Mouse (Mus musculus) ES-Bruce4 (cell line): ENCODE results near the gene Ppp6r2. TPM values are rescaled to one million over a fixed set of nuclear protein-coding genes. Genes with fewer than 3 reads are reported as not detected.
A peak's percentile ranks its signal among the peaks of the same experiment; 100 is the strongest.

Source experiments
- H3K27ac ChIP-seq: 2 replicates; pipeline ENCODE4 v1.5.1; 2012; ENCODE audit warnings: low read length, inconsistent platforms; ENCODE audit not compliant: insufficient read depth
- H3K27me3 ChIP-seq: 2 replicates; pipeline ENCODE4 v1.6.1; 2012; ENCODE audit warnings: mild to moderate bottlenecking, low read length, inconsistent platforms; ENCODE audit not compliant: control insufficient read depth, poor library complexity, insufficient read depth, severe bottlenecking
- H3K36me3 ChIP-seq: 2 replicates; pipeline ENCODE4 v1.6.1; 2012; ENCODE audit warnings: inconsistent platforms, mild to moderate bottlenecking, low read length, moderate library complexity; ENCODE audit not compliant: control insufficient read depth, poor library complexity, insufficient read depth, severe bottlenecking
- H3K4me1 ChIP-seq: one replicate; pipeline ENCODE4 v1.8.1; 2011; ENCODE audit warnings: low read length; ENCODE audit not compliant: control insufficient read depth, insufficient read depth
- H3K4me3 ChIP-seq: 2 replicates; pipeline ENCODE4 v1.5.1; 2011; ENCODE audit warnings: low read depth, mild to moderate bottlenecking, low read length
- H3K9ac ChIP-seq: 2 replicates; pipeline ENCODE4 v1.6.1; 2012; ENCODE audit warnings: low read depth, mild to moderate bottlenecking, inconsistent platforms; ENCODE audit not compliant: poor library complexity, severe bottlenecking
- H3K9me3 ChIP-seq: replicated peaks from 2 replicates; pipeline ENCODE4 v1.6.1; 2012; ENCODE audit warnings: mild to moderate bottlenecking, low read length, inconsistent platforms; ENCODE audit not compliant: control insufficient read depth, poor library complexity, insufficient read depth, severe bottlenecking
- CTCF ChIP-seq: IDR thresholded peaks from one replicate; pipeline ENCODE4 v1.8.1; 2011; ENCODE audit warnings: low read depth, low read length
- EP300 ChIP-seq: IDR thresholded peaks from 2 replicates; pipeline ENCODE4 v1.6.1; 2011; ENCODE audit warnings: low read depth, low read length; ENCODE audit not compliant: insufficient read depth
- POLR2A ChIP-seq: IDR thresholded peaks from one replicate; pipeline ENCODE4 v1.8.1; 2011; ENCODE audit warnings: low read length; ENCODE audit not compliant: insufficient read depth
- polyA plus RNA-seq: library from polyadenylated mRNA; stranded (reverse); fragments of >200 nt; gene quantifications from 2 replicates; pipeline ENCODE4 v1.2.4, GENCODE M21; 2011; ENCODE audit warnings: low read depth; ENCODE audit not compliant: missing spikeins, insufficient read depth, insufficient read length

Gene Ppp6r2
- polyA plus RNA-seq, 1 experiment, result 14.3 TPM

GRCm38 (mm10) chr15:89172276-89172935 is 38.9 kb upstream of the Ppp6r2 start:
- Histone ChIP-seq H3K4me1 (peaks cover 20% of the 10 kb centered on the region), H3K4me3 (peak overlapping the region; percentile 72), H3K9ac (peak overlapping the region; percentile 70), H3K27me3 (no peaks in the 10 kb centered on the region), H3K9me3 (no peaks in the 10 kb centered on the region), H3K36me3 (peaks cover under 1% of the 10 kb centered on the region; the same call in 1 of the 2 replicates), H3K27ac (no peak overlapping the region)
- TF ChIP-seq CTCF, result no peak
- no peak for TF ChIP-seq EP300
- no peak for TF ChIP-seq POLR2A

- Histone ChIP-seq H3K4me3 (peak overlapping the region; percentile 72), H3K36me3 (no peaks in the 10 kb centered on the region), H3K27ac (no peak overlapping the region), H3K9me3 (no peaks in the 10 kb centered on the region), H3K27me3 (no peaks in the 10 kb centered on the region), H3K9ac (peak overlapping the region; percentile 70), H3K4me1 (peaks cover 22% of the 10 kb centered on the region)
- TF ChIP-seq POLR2A (no peak), CTCF (no peak), EP300 (no peak)
These were observed 38.1 kb upstream of the Ppp6r2 start for GRCm38 (mm10) chr15:89173024-89173905.

GRCm38 (mm10) chr15:89173906-89174214 is 37.5 kb upstream of the Ppp6r2 start:
- H3K9ac ChIP-seq, result peak overlapping the region; percentile 70
- H3K27ac ChIP-seq, result no peak overlapping the region
- H3K4me3 ChIP-seq, result peak overlapping the region; percentile 72
- no peaks in the 10 kb centered on the region for H3K36me3 ChIP-seq
- TF ChIP-seq CTCF (no peak), EP300 (peak; percentile 78), POLR2A (no peak)
- H3K9me3 ChIP-seq, result no peaks in the 10 kb centered on the region
- peaks cover 21% of the 10 kb centered on the region for H3K4me1 ChIP-seq
- no peaks in the 10 kb centered on the region for H3K27me3 ChIP-seq

GRCm38 (mm10) chr15:89174889-89175339 is 36.4 kb upstream of the Ppp6r2 start:
- Histone ChIP-seq H3K4me1 (peaks cover 16% of the 10 kb centered on the region), H3K9ac (peak overlapping the region; percentile 11; the same call in 1 of the 2 replicates), H3K9me3 (no peaks in the 10 kb centered on the region), H3K27ac (0 out of 2 replicates have a peak overlapping the region, but pooled peaks have one; percentile 4), H3K36me3 (no peaks in the 10 kb centered on the region), H3K4me3 (no peak overlapping the region), H3K27me3 (no peaks in the 10 kb centered on the region)
- no peak for TF ChIP-seq CTCF
- peak; percentile 73 for TF ChIP-seq EP300
- no peak for TF ChIP-seq POLR2A

- TF ChIP-seq EP300 (no peak), CTCF (no peak), POLR2A (no peak)
- H3K9me3 ChIP-seq, result no peaks in the 10 kb centered on the region
- no peaks in the 10 kb centered on the region for H3K36me3 ChIP-seq
- H3K4me1 ChIP-seq, result peaks cover 14% of the 10 kb centered on the region
- no peak overlapping the region for H3K4me3 ChIP-seq
- H3K27me3 ChIP-seq, result no peaks in the 10 kb centered on the region
- no peak overlapping the region for H3K9ac ChIP-seq
- 0 out of 2 replicates have a peak overlapping the region, but pooled peaks have one; percentile 4 for H3K27ac ChIP-seq
These were observed 35.8 kb upstream of the Ppp6r2 start for GRCm38 (mm10) chr15:89175411-89176155.
